Mouse (Mus musculus) hindbrain, embryonic 16.5 days (tissue): ENCODE data around the gene Cfap161. TPM values are rescaled to one million over a fixed set of nuclear protein-coding genes. Genes with fewer than 3 reads are reported as not detected.
A peak's percentile ranks its signal among the peaks of the same experiment; 100 is the strongest.

Source experiments
- ATAC-seq: fragments of 200-750 bp; cut with Nextera tagmentation; 2 replicates; pipeline ENCODE4 v1.8.0; 2017; ENCODE audit warnings: moderate TSS enrichment, moderate library complexity
- H3K27ac ChIP-seq: fragments of 300-500 bp; sonication (generic); 2 replicates; pipeline ENCODE4 v1.5.1; 2014; ENCODE audit warnings: low read depth, mild to moderate bottlenecking, control low read depth, low read length, moderate library complexity
- H3K27me3 ChIP-seq: fragments of 300-500 bp; sonication (generic); replicated peaks from 2 replicates; pipeline ENCODE4 v1.6.1; 2014; ENCODE audit warnings: low read length; ENCODE audit not compliant: control insufficient read depth, insufficient read depth
- H3K36me3 ChIP-seq: fragments of 300-500 bp; sonication (generic); 2 replicates; pipeline ENCODE4 v1.6.1; 2014; ENCODE audit warnings: mild to moderate bottlenecking, low read length, moderate library complexity, mixed read lengths; ENCODE audit not compliant: control insufficient read depth, insufficient read depth
- H3K4me1 ChIP-seq: fragments of 300-500 bp; sonication (generic); 2 replicates; pipeline ENCODE4 v1.6.1; 2014; ENCODE audit warnings: low read depth, low read length; ENCODE audit not compliant: control insufficient read depth, insufficient read depth
- H3K4me2 ChIP-seq: fragments of 300-500 bp; sonication (generic); 2 replicates; pipeline ENCODE4 v1.6.1; 2014; ENCODE audit warnings: mild to moderate bottlenecking, low read length, control low read depth, moderate library complexity
- H3K4me3 ChIP-seq: fragments of 300-500 bp; sonication (generic); 2 replicates; pipeline ENCODE4 v1.5.1; 2014; ENCODE audit warnings: mild to moderate bottlenecking, low read length, control low read depth, moderate library complexity
- H3K9ac ChIP-seq: fragments of 300-500 bp; sonication (generic); 2 replicates; pipeline ENCODE4 v1.6.1; 2014; ENCODE audit warnings: low read depth, mild to moderate bottlenecking, control low read depth, low read length, moderate library complexity
- H3K9me3 ChIP-seq: fragments of 300-500 bp; sonication (generic); 2 replicates; pipeline ENCODE4 v1.6.1; 2014; ENCODE audit warnings: mild to moderate bottlenecking, low read length, moderate library complexity; ENCODE audit not compliant: control insufficient read depth
- WGBS: fragments of 180-500 bp; shearing (Covaris S2); extraction: QIAGEN DNeasy Blood & Tissue Kit; methylation state at CpG from one replicate; pipeline ENCODE4 v1.1.7; 2014; 5-methylcytosine and 5-hydroxymethylcytosine counted together
- polyA plus RNA-seq: library from polyadenylated mRNA; unstranded; fragments of >200 nt; fragmentation: Nextera tagmentation; extraction: Ambion mirVana; gene quantifications from 2 replicates; pipeline ENCODE4 v1.2.1, GENCODE M21; 2015

Gene Cfap161
- polyA plus RNA-seq, result 1.8 and 2.0 TPM in 2 replicates

GRCm38 (mm10) chr7:83794705-83795104, at the start of gene Cfap161:
TSS of gene Cfap161 (minus strand) at chr7:83794880.
- 5% methylated on average over 14 of the region's 14 CpGs for WGBS
- no peak within 1 kb of the TSS for H3K9ac ChIP-seq

GRCm38 (mm10) chr7:83842486-83843259, 48.0 kb upstream of the Cfap161 start:
- H3K27me3 ChIP-seq, result no peaks in the 10 kb centered on the region
- no peak overlapping the region for H3K9ac ChIP-seq
- no peak overlapping the region for H3K27ac ChIP-seq
- no peaks in the 10 kb centered on the region for H3K9me3 ChIP-seq
- no peak overlapping the region for H3K4me2 ChIP-seq
- H3K4me3 ChIP-seq, result no peak overlapping the region
- no peak for ATAC-seq
- 49% methylated on average over 6 of the region's 6 CpGs for whole genome bisulfite sequencing
- H3K4me1 ChIP-seq, result no peaks in the 10 kb centered on the region
- H3K36me3 ChIP-seq, result no peaks in the 10 kb centered on the region

More at GRCm38 (mm10) chr7:83794705-83795104, at the start of gene Cfap161:
- Histone ChIP-seq H3K27me3 (no peaks in the 10 kb centered on the region), H3K4me1 (peaks cover 4% of the 10 kb centered on the region; the same call in 1 of the 2 replicates), H3K4me3 (peak within 1 kb of the TSS; percentile 18), H3K4me2 (peak within 1 kb of the TSS; percentile 52), H3K36me3 (no peaks in the 10 kb centered on the region), H3K27ac (no peak within 1 kb of the TSS), H3K9me3 (no peaks in the 10 kb centered on the region)
- peak; percentile 98 for ATAC-seq

GRCm38 (mm10) chr7:83840076-83840475, 45.4 kb upstream of the Cfap161 start:
- no peak overlapping the region for H3K27ac ChIP-seq
- no peak for ATAC-seq
- WGBS, result 84% methylated on average over 2 of the region's 2 CpGs

DNA sequence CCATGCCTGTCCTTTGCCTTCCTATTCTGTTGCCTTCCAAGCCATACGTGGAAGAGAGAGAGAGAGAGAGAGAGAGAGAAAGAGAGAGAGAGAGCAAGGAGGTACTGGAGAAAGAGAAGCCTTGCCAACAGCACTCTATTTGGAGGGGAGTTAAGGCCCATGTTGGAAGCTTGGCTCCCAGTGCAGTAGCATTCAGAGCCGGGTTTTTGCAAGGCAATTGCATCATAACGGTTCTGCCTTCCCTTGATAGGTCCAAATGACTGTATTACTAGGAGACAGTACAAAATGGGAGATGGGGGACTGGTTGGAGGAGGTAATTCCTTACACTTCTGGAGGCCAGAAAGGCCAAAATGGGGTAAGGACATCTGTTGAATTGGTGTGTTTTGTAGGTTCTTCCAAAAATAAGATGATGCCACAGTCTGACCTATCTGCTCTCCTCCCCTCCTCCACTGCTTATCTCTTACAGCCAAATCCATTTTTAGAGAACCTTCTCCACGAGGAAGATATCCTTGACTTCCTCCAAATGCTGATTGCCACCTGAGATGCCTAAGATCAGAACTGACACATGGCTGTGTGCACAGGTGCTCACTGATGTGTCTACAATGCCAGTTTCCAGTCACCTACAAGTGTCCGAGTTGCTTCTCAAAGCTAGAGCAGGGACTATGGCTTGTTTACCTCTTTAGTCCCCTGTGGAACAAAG, 44.0 kb upstream of the Cfap161 start:
- H3K4me1 ChIP-seq, result no peaks in the 10 kb centered on the region
- H3K27ac ChIP-seq, result no peak overlapping the region
- H3K4me3 ChIP-seq, result no peak overlapping the region
- no peak for ATAC-seq
- no peak overlapping the region for H3K4me2 ChIP-seq
- H3K9me3 ChIP-seq, result no peaks in the 10 kb centered on the region
- no peaks in the 10 kb centered on the region for H3K36me3 ChIP-seq
- no peaks in the 10 kb centered on the region for H3K27me3 ChIP-seq
- H3K9ac ChIP-seq, result no peak overlapping the region
- WGBS, result 78% methylated on average over 5 of the region's 5 CpGs

More at GRCm38 (mm10) chr7:83840076-83840475, 45.4 kb upstream of the Cfap161 start:
- H3K36me3 ChIP-seq, result no peaks in the 10 kb centered on the region
- no peaks in the 10 kb centered on the region for H3K4me1 ChIP-seq
- no peaks in the 10 kb centered on the region for H3K9me3 ChIP-seq
- H3K9ac ChIP-seq, result no peak overlapping the region
- no peak overlapping the region for H3K4me3 ChIP-seq
- H3K4me2 ChIP-seq, result no peak overlapping the region
- no peaks in the 10 kb centered on the region for H3K27me3 ChIP-seq

DNA sequence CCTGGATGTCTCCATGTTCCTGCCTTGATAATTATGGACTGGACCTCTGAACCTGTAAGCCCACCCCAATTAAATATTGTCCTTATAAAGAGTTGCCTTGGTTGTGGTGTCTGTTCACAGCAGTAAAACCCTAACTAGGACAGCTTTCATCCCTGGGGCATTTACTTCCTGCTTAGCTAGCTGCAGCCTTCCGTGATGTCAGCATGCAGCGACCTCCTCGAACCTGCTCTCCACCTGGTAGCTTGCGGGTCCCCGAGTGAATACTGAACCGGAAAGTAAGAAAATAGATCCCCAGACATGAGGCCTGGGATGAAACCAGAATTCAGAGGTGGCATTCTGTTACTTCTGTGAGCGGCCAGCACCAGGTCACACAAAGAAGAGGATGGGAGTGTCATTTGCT, 34.7 kb upstream of the Cfap161 start:
- Histone ChIP-seq H3K27me3 (no peaks in the 10 kb centered on the region), H3K4me3 (no peak overlapping the region), H3K9me3 (no peaks in the 10 kb centered on the region), H3K36me3 (no peaks in the 10 kb centered on the region), H3K27ac (no peak overlapping the region), H3K4me2 (no peak overlapping the region), H3K4me1 (no peaks in the 10 kb centered on the region), H3K9ac (no peak overlapping the region)
- WGBS, result 93% methylated on average over 7 of the region's 7 CpGs
- no peak for ATAC-seq

DNA sequence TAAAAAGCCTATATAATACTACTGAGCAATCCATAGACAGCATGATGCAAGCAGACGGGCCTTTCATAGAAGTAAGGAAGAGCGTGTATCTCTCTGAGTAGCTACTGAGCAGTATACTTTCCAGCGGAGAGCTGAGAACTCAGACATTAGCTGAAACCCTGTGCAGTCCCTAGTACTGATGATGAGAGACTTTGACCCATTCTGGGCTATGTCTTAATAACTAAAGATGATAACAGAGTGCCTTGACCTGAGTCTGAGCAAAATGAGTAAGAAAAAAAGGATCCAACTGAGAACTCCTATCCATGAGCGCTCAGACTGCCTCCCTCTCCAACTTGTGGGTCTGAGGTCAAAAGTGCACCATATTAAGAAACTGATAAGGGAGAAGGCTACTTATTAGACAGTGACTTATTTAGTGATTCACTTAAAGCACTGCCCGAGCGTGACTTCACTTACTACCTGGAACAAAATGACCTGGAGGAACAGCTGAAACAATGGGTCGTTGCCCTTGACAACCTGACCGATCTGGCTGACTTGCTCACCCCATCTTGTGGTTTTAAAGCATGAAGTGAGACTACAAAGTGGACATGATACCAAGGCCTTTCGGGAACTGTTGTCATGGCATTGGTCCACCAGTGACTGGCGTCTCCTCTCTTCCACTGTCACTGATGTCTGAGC, 32.9 kb upstream of the Cfap161 start:
- Histone ChIP-seq H3K36me3 (no peaks in the 10 kb centered on the region), H3K9me3 (no peaks in the 10 kb centered on the region), H3K9ac (no peak overlapping the region), H3K4me2 (no peak overlapping the region), H3K4me3 (no peak overlapping the region), H3K27me3 (no peaks in the 10 kb centered on the region), H3K4me1 (no peaks in the 10 kb centered on the region), H3K27ac (no peak overlapping the region)
- ATAC-seq, result no peak
- 67% methylated on average over 10 of the region's 10 CpGs for WGBS

DNA sequence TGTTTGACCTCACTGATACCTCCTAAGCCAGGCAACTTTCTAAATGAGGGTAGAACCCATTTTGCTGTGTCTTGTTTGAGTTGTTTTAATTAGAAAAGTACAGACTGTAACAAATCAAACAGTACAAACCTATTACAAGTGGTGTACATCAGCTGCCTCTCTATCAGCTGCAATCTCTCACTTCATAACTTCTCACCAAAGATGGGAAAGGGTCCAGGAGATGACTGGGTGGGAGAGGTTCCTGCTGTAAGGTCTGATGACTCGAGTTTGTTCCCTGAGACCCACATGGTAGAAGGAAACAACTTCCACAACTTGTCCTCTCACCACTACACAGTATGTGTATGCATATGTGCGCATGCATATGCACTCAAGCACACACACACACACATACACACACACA, 32.1 kb upstream of the Cfap161 start:
- 76% methylated on average over 2 of the region's 2 CpGs for WGBS
- Histone ChIP-seq H3K9ac (no peak overlapping the region), H3K27me3 (no peaks in the 10 kb centered on the region), H3K4me3 (no peak overlapping the region), H3K9me3 (no peaks in the 10 kb centered on the region), H3K4me2 (no peak overlapping the region), H3K27ac (no peak overlapping the region), H3K36me3 (no peaks in the 10 kb centered on the region), H3K4me1 (no peaks in the 10 kb centered on the region)
- ATAC-seq, result no peak

- ATAC-seq, result no peak
- 75% methylated on average over 2 of the region's 2 CpGs for WGBS
- no peaks in the 10 kb centered on the region for H3K4me1 ChIP-seq
Measured at GRCm38 (mm10) chr7:83821951-83822350, 27.3 kb upstream of the Cfap161 start.

GRCm38 (mm10) chr7:83816886-83817285, 22.2 kb upstream of the Cfap161 start:
- Histone ChIP-seq H3K4me1 (no peaks in the 10 kb centered on the region; the same call in 1 of the 2 replicates), H3K36me3 (no peaks in the 10 kb centered on the region), H3K9ac (no peak overlapping the region), H3K27ac (no peak overlapping the region), H3K4me3 (no peak overlapping the region), H3K27me3 (no peaks in the 10 kb centered on the region), H3K4me2 (no peak overlapping the region), H3K9me3 (no peaks in the 10 kb centered on the region)
- WGBS, result 92% methylated on average over 5 of the region's 5 CpGs
- no peak for ATAC-seq

More at GRCm38 (mm10) chr7:83821951-83822350, 27.3 kb upstream of the Cfap161 start:
- no peak overlapping the region for H3K27ac ChIP-seq
- H3K36me3 ChIP-seq, result no peaks in the 10 kb centered on the region
- H3K4me3 ChIP-seq, result no peak overlapping the region
- H3K4me2 ChIP-seq, result no peak overlapping the region
- no peaks in the 10 kb centered on the region for H3K27me3 ChIP-seq
- H3K9ac ChIP-seq, result no peak overlapping the region
- H3K9me3 ChIP-seq, result no peaks in the 10 kb centered on the region
